Mouse (Mus musculus) thymus, adult 2 months (tissue): ENCODE results near the gene Tfeb.

ENCODE experiments used
- CTCF ChIP-seq: fragments of 200-500 bp; IDR thresholded peaks from 2 replicates; pipeline ENCODE4 v1.5.1; 2012; ENCODE audit warnings: mild to moderate bottlenecking, control low read depth, low read length, moderate library complexity, borderline replicate concordance; ENCODE audit not compliant: control insufficient read depth, poor library complexity, insufficient read depth; ENCODE audit errors: extremely low read depth
- POLR2A ChIP-seq: fragments of 200-500 bp; IDR thresholded peaks from 2 replicates; pipeline ENCODE4 v1.6.1; 2012; ENCODE audit warnings: mild to moderate bottlenecking, low read length, control low read depth, moderate library complexity; ENCODE audit not compliant: control insufficient read depth, poor library complexity, insufficient read depth; ENCODE audit errors: extremely low read depth

- TF ChIP-seq POLR2A = no peak
- TF ChIP-seq CTCF = no peak
These were observed 8.0 kb downstream of the Tfeb start for GRCm38 (mm10) chr17:47744746-47745368.
